Mouse (Mus musculus) C2C12 (cell line): ENCODE data around the gene Fyn.

Experiments used
- CTCF ChIP-seq: IDR thresholded peaks from one replicate; pipeline ENCODE4 v1.5.1; 2011; ENCODE audit not compliant: control insufficient read depth, insufficient read depth, insufficient read length
- MAX ChIP-seq: IDR thresholded peaks from one replicate; pipeline ENCODE4 v1.6.1; 2011; ENCODE audit warnings: mild to moderate bottlenecking, control low read depth
- MYOG ChIP-seq: IDR thresholded peaks from one replicate; pipeline ENCODE4 v1.6.1; 2011; ENCODE audit not compliant: control insufficient read depth, insufficient read length; ENCODE audit errors: extremely low read depth

DNA sequence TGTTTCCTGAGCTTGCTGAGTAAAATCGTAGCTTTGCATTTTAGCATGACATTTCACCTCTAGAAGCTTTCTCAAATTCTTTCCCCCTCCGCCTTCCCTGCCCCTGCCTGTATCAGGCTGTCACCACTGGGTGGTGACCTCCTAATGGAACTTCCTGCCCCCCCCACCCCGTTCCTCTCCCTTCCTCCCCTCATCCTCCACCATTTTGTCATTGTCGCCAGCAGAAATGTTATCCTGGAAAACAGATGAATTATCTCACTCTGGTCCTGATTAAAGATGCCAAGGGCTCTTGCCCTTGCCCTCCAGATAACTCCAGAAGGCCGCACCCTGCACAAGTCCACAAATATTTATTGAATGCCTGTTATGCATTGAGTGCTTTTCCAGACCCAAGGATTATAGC, 187.1 kb downstream of the Fyn start:
- no peak for TF ChIP-seq CTCF
- TF ChIP-seq MYOG = no peak
- TF ChIP-seq MAX = no peak
